Mouse (Mus musculus): ENCODE measurements around the gene Rps27a. TPM values are rescaled to one million over a fixed set of nuclear protein-coding genes. Genes with fewer than 3 reads are reported as not detected.
"Not testable (repeated sequence)": the region's sequence is repeated elsewhere in the genome, so short reads cannot be mapped to it uniquely, and the experiment has no call there.

Gene Rps27a
- polyA plus RNA-seq, 1 experiment from 2014 or later = 734 TPM

DNA sequence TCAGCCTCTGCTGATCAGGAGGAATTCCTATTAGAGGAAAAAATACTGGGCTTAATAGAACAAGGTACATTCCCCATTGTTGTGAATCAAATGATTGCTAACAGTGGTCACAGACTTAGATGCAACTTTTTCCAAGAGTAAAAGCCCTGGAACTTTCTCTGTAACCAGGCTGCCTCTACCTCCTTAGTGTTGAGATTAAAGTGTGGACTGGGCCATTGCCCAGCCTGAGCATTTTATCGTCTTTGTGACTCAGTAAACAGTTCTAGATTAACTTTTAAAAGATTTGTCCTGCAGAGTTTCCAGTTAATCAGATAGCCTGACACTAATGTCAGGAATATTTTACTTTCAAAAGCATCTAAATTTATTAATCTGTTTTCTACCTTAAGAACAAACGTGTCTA is 1.1 kb downstream of the Rps27a start:
- 24% methylated on average over 2 of the region's 2 CpGs for WGBS
- Histone ChIP-seq H3K4me3 (peak overlapping the region; percentile 82), H3K27ac (replicated peaks) (no peak overlapping the region), H3K4me1 (replicated peaks) (peaks cover 16% of the 10 kb centered on the region), H3K27me3 (no peaks in the 10 kb centered on the region), H3K9ac (peak overlapping the region; percentile 89), H3K36me3 (peaks cover 43% of the 10 kb centered on the region), H3K4me2 (peak overlapping the region; percentile 71), H3K9me3 (no peaks in the 10 kb centered on the region)
- no peak for ATAC-seq (ENCODE audit: low read depth)

DNA sequence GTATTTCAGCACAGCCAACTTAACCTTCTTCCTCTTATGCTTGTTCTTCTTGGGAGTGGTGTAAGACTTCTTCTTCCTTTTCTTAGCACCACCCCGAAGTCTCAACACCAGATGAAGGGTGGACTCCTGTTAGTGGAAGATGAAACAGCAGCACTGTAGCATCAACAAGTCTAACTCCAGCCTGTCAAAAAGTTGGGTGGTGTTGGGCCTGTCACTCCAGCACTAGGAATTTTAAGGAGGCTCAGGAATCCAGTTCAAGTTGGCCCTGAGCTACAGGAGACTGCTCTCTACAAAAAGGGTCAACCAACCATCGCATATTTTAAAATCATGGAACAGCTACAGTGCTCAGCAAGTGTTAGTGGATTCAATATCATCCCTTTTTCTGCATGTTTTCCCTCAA is 1.6 kb downstream of the Rps27a start:
- H3K9ac ChIP-seq = peak overlapping the region; percentile 89
- peak overlapping the region; percentile 82 for H3K4me3 ChIP-seq
- peak overlapping the region; percentile 71 for H3K4me2 ChIP-seq
- H3K9me3 ChIP-seq; H3K27ac ChIP-seq (replicated peaks); H3K27me3 ChIP-seq; ATAC-seq (ENCODE audit: low read depth): not testable (repeated sequence)
- 97% methylated on average over 2 of the region's 2 CpGs for WGBS
- H3K36me3 ChIP-seq = peaks cover 46% of the 10 kb centered on the region
- peaks cover 16% of the 10 kb centered on the region for H3K4me1 ChIP-seq (replicated peaks)

DNA sequence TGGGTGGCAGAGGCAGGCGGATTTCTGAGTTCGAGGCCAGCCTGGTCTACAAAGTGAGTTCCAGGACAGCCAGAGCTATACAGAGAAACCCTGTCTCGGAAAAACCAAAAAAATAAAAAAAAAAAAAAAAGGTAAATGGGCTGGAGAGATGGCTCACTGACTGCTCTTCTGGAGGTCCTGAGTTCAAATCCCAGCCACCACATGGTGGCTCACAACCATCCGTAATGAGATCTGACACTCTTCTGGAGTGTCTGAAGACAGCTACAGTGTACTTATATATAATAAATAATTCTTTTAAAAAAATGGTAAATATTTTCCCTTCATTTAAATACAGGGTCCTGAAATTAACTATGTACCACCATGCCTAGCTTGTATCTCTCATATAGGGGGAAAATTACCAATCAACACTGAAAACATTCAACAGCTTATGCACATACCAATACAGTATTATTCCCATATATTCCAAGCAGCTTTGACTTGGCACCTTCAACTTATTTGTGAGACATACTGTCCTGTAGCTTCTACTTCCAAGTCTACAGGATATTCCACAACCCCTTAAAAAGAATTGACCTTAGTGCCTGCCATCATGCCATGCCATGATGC is 2.7 kb downstream of the Rps27a start:
- WGBS = 90% methylated on average over 4 of the region's 4 CpGs

DNA sequence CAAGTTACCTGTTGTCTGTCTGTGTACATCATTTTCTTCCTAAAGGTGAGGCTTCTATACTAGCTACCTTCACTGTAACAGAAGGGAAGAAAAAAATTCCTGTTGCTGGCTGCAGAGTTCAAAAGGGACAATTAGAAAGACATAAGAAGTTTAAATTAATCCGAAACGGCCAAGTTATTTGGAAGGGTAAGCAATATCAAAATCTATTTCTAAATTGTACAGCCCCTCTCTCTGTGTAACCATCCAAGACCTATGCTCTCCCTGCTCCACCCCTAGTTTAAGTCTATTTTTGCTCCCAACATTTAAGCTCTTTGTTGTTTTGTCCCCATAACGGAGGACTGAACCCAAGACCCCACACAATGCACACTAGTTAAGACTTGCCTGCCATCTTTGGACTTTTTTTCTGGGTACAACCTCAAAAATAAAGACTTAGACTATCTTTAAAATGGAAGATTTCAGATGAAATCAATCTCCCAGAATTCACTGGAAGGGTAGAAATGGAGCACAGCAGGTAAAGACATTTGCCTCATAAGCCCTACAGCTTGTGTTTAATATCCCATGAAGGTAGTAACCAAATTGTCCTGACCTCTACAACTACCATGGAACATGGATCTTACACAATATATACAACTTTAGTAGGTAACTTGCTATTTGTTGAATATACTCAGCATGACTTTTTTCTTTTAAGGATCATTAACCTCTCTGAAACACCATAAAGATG is 3.5 kb downstream of the Rps27a start:
- Histone ChIP-seq H3K9ac (no peak overlapping the region), H3K36me3 (peaks cover 58% of the 10 kb centered on the region), H3K27ac (replicated peaks) (no peak overlapping the region), H3K4me2 (no peak overlapping the region), H3K9me3 (no peaks in the 10 kb centered on the region), H3K4me1 (replicated peaks) (peaks cover 16% of the 10 kb centered on the region), H3K27me3 (no peaks in the 10 kb centered on the region), H3K4me3 (no peak overlapping the region)
- 90% methylated on average over 3 of the region's 3 CpGs for WGBS
- ATAC-seq (ENCODE audit: low read depth) = no peak

More for the DNA sequence above, 2.7 kb downstream of the Rps27a start:
- H3K4me1 ChIP-seq (replicated peaks) = peaks cover 16% of the 10 kb centered on the region
- not testable (repeated sequence) for H3K4me2 ChIP-seq; H3K4me3 ChIP-seq; ATAC-seq (ENCODE audit: low read depth); H3K27me3 ChIP-seq; H3K27ac ChIP-seq (replicated peaks); H3K9ac ChIP-seq; H3K9me3 ChIP-seq
- H3K36me3 ChIP-seq = peaks cover 56% of the 10 kb centered on the region

DNA sequence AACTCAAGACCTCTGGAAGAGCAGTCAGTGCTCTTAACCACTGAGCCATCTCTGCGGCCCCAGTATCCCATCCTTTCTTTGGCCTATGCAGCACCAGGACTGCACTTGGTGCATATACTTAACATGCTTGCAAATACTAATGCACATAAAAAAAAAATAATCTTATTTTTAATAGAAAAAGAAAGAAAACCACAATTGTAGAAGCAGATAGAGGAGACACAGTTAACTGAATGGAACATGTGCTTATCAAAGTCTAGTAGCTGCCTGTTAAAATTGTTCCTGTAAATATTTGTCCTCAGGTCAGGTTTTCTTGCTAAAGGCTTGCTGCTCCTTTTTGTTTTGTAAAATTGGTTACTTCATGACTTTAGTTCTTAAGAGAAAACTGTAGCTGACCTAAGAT is 9.7 kb downstream of the Rps27a start:
- H3K4me3 ChIP-seq = no peak overlapping the region
- H3K4me2 ChIP-seq = no peak overlapping the region
- 97% methylated on average over 1 of the region's 1 CpGs for WGBS
- H3K36me3 ChIP-seq = peaks cover 78% of the 10 kb centered on the region
- H3K9ac ChIP-seq = no peak overlapping the region
- no peak overlapping the region for H3K27ac ChIP-seq (replicated peaks)
- H3K9me3 ChIP-seq = no peaks in the 10 kb centered on the region
- no peaks in the 10 kb centered on the region for H3K4me1 ChIP-seq (replicated peaks)
- no peak for ATAC-seq (ENCODE audit: low read depth)
- no peaks in the 10 kb centered on the region for H3K27me3 ChIP-seq

DNA sequence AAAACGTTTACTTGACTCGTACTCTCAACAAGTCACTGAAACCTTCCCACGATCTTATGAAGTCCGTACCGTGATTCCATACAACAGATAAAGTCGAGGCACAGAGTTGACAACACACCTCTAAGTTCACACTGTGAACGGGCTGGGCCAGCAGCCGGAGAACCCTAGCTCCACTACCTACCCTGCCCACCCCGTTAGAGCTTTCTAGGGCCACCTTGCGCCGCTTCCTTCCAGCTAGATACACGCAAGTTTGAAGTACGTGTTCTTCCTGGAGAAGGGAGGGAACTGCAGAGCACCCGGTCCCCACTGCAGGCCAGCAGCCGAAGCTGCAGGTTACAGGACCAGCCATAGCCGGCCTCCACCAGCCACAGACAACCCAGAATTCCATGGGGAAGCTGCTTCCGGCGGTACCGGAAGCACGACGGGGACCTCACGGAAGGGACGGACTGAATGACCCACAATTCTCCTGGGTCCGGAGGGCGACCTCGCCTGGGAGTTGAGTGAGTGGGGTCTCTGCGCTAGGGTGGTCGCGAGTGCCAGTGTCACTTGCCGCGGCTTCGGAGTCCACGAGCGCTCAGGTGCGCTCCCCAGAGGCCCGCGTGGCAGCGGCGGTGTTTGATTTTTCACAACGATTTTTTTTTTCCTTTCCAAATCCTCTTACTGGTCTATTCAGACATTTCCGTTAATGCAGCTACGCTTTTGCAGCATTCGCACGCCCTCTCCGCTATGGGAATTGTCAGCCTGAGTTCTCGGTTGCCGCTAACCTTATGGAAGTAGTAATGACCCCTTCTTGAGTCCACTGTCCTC is 21.7 kb downstream of the Rps27a start, which contains the start of gene Mtif2:
TSS of gene Mtif2 (plus strand) at position 421 of the 807 bp plus-strand sequence.
- no peaks in the 10 kb centered on the region for H3K27me3 ChIP-seq
- peak within 1 kb of the TSS; percentile 75 for H3K4me2 ChIP-seq
- H3K36me3 ChIP-seq = peaks cover 14% of the 10 kb centered on the region
- H3K9me3 ChIP-seq = no peaks in the 10 kb centered on the region
- WGBS = 3% methylated on average over 47 of the region's 47 CpGs
- peak; percentile 96 for ATAC-seq (ENCODE audit: low read depth)
- H3K9ac ChIP-seq = peak within 1 kb of the TSS; percentile 84
- H3K27ac ChIP-seq (replicated peaks) = peak within 1 kb of the TSS; percentile 87
- peak within 1 kb of the TSS; percentile 70 for H3K4me3 ChIP-seq
- peaks cover 26% of the 10 kb centered on the region for H3K4me1 ChIP-seq (replicated peaks)

DNA sequence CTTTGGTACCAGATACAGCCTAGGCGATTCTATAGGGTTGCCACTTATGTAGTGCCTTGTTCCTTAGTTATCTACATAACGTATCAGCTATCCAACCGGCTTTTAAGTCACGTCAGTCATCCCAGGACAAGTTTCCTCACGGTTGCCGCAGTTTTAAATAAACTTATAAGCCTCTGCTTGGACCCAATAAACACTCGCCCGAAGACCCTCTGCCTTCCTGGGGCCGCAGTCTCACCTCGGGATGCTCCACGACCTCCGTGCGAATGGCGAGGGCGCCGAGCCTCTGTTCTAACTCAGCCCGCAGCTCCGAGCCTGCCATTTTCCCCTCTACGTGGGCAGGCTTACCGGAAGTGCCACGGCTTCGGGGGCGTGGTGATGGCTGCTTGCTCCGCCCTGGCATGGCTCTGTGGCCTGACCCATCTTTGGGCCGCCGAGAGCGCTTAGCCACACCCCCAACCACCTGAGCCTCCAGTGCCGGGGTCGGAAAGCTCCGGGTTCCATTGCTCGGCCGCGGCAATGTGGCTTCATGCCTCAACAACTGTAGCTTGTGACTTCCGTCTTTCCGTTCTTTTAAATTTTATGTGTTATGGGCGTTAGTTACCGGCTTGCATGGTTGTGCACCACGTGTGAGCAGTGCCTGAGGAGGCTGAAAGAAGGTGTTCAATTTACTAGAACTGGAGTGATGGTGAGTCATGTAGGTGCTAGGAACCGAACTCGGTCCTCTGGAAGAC is 33.1 kb downstream of the Rps27a start, which contains the start of gene Prorsd1:
TSS of gene Prorsd1 (minus strand) at position 352 of the 731 bp plus-strand sequence.
- Histone ChIP-seq H3K27ac (replicated peaks) (peak within 1 kb of the TSS; percentile 63), H3K4me2 (peak within 1 kb of the TSS; percentile 61), H3K4me1 (replicated peaks) (peaks cover 10% of the 10 kb centered on the region), H3K9me3 (no peaks in the 10 kb centered on the region), H3K27me3 (no peaks in the 10 kb centered on the region), H3K4me3 (peak within 1 kb of the TSS; percentile 60), H3K9ac (peak within 1 kb of the TSS; percentile 78), H3K36me3 (peaks cover 21% of the 10 kb centered on the region)
- ATAC-seq (ENCODE audit: low read depth) = peak; percentile 98
- WGBS = 3% methylated on average over 40 of the region's 40 CpGs

DNA sequence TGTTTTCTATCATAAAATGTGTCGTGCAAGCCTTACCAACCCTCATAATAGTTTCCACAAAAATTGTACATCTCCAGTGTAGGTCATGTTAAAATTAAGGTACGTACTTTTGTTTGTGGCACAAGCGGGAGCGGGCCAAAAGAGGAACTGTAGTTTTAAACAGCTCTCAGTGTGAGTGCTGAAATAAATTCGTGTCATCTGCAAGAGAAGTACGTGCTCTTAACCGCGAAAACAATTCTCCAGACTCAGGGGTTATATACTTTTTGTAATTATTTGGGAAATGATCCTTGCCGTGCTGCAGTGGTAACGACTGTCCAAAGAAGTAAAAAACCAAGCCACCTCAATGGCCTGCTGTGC is 33.6 kb downstream of the Rps27a start:
- 26% methylated on average over 10 of the region's 10 CpGs for WGBS
- Histone ChIP-seq H3K36me3 (peaks cover 23% of the 10 kb centered on the region), H3K4me3 (peak overlapping the region; percentile 60), H3K4me1 (replicated peaks) (peaks cover 10% of the 10 kb centered on the region), H3K27me3 (no peaks in the 10 kb centered on the region), H3K4me2 (peak overlapping the region; percentile 61), H3K9ac (peak overlapping the region; percentile 78), H3K27ac (replicated peaks) (peak overlapping the region; percentile 63; the same call in 1 of the 2 replicates), H3K9me3 (no peaks in the 10 kb centered on the region)
- 0 out of 2 replicates have a peak, but pooled peaks have one; percentile 1 for ATAC-seq (ENCODE audit: low read depth)

DNA sequence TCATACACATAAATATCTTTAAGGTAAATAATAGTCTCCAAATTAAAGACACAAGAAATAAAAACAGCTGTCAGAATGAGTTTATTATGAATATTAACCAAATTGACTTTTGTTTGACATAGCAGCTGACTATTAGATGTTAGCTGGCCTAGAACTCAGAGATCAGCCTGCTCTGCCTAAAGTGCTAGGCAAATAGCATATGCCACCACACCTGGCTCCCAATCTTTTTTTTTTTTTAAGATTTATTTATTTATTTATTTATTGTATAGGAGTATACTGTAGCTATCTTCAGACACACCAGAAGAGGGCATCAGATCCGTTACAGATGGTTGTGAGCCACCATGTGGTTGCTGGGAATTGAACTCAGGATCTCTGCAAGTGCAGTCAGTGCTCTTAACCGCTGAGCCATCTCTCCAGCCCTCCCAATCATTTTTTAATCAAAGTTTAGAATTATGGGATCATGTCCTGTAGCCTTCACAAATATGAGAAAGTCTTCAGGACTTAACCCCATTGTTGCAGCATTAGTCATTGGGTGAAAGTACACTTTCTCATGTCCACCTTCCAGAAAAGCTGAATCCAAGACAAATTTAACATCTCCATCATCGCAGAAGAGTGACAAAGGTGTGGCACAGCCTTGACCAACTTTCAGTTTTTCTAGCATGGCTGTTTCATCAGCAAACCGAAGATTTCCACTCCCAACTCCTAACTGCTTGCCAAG is 34.9 kb downstream of the Rps27a start:
- H3K36me3 ChIP-seq = peaks cover 23% of the 10 kb centered on the region
- no peak overlapping the region for H3K4me3 ChIP-seq
- no peak overlapping the region for H3K27ac ChIP-seq (replicated peaks)
- H3K9me3 ChIP-seq = no peaks in the 10 kb centered on the region
- H3K27me3 ChIP-seq = no peaks in the 10 kb centered on the region
- no peak overlapping the region for H3K4me2 ChIP-seq
- H3K4me1 ChIP-seq (replicated peaks) = peaks cover 10% of the 10 kb centered on the region
- no peak overlapping the region for H3K9ac ChIP-seq
- ATAC-seq (ENCODE audit: low read depth) = no peak
- 94% methylated on average over 4 of the region's 4 CpGs for WGBS

DNA sequence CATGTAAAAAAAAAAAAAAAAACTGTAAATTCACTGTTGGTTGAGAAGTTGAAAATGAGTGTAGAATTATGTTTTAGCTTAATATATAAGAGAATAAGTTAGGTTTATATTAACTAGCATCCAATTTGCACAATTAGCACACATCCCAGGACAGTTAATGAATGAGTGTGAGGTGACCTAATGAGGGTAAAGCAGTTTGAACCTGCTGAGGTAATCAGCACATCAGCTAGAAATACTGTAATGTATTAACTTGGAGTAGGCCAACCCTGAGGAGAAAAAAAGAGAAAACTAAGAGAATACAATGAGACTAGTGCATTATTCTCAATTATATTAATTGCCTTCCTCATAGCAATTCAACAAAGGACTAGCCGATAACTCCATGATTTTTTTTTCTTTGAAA is 38.5 kb downstream of the Rps27a start:
- H3K9me3 ChIP-seq = no peaks in the 10 kb centered on the region
- H3K4me2 ChIP-seq = no peak overlapping the region
- H3K27me3 ChIP-seq = no peaks in the 10 kb centered on the region
- WGBS = 93% methylated on average over 1 of the region's 1 CpGs
- peaks cover 36% of the 10 kb centered on the region for H3K36me3 ChIP-seq
- H3K27ac ChIP-seq (replicated peaks) = no peak overlapping the region
- H3K4me3 ChIP-seq = no peak overlapping the region
- peaks cover 8% of the 10 kb centered on the region for H3K4me1 ChIP-seq (replicated peaks)
- no peak overlapping the region for H3K9ac ChIP-seq
- ATAC-seq (ENCODE audit: low read depth) = no peak

DNA sequence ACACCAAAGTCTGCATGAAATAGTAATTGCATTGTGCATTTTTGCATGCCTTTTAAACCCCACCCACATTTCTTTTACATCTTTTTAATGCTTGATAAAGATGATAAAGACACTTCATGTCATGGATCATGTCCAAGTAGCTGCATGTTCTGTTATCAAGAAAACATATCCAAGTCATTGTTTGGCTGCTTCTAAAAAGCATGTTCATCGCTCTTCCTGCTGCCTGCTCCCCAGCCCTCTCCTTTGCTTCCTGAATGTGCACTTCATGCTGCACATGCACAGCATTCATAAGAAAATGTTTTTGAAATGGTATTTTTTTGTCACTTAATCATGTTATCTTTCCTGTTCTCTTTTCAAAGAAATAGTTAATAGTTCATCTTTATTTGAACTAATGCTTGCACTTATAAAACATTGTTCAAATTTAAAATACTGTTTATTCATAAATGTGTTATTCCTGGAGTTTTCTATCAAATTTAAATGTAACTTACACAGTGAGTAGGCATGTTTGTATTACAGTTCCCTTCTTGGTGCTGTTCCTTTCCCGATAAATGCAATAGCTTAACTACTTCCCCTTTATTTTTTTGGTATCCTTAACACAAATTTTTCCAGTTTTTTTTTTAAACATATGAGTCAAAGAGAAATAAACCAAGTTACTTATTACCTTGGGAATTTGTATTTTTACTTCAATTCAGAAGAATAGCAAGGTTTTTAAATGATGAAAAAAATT is 42.8 kb downstream of the Rps27a start:
- no peak for ATAC-seq (ENCODE audit: low read depth)
- 92% methylated on average over 2 of the region's 2 CpGs for WGBS
- Histone ChIP-seq H3K9ac (no peak overlapping the region), H3K27ac (replicated peaks) (no peak overlapping the region), H3K4me1 (replicated peaks) (no peaks in the 10 kb centered on the region), H3K27me3 (no peaks in the 10 kb centered on the region), H3K9me3 (no peaks in the 10 kb centered on the region), H3K4me2 (no peak overlapping the region), H3K4me3 (no peak overlapping the region), H3K36me3 (peaks cover 38% of the 10 kb centered on the region)
